Mouse (Mus musculus) thymus, adult 2 months (tissue): ENCODE data around the gene Entpd5. TPM values are rescaled to one million over a fixed set of nuclear protein-coding genes. Genes with fewer than 3 reads are reported as not detected.

Experiments
- DNase-seq: peaks from one replicate; pipeline ENCODE4 v3.0.0; 2021
- H3K27ac ChIP-seq: fragments of 200-500 bp; 2 replicates; pipeline ENCODE4 v1.5.1; 2012; ENCODE audit warnings: low read length, control low read depth; ENCODE audit not compliant: control insufficient read depth, insufficient read depth
- H3K27me3 ChIP-seq: fragments of 200-500 bp; 2 replicates; pipeline ENCODE4 v1.6.1; 2012; ENCODE audit warnings: mild to moderate bottlenecking, low read length, moderate library complexity, mixed read lengths; ENCODE audit not compliant: control insufficient read depth, insufficient read depth
- H3K36me3 ChIP-seq: fragments of 200-500 bp; 2 replicates; pipeline ENCODE4 v1.6.1; 2012; ENCODE audit warnings: mild to moderate bottlenecking, low read length, moderate library complexity; ENCODE audit not compliant: control insufficient read depth, insufficient read depth
- H3K4me1 ChIP-seq: fragments of 200-500 bp; replicated peaks from 2 replicates; pipeline ENCODE4 v1.6.1; 2012; ENCODE audit warnings: low read length; ENCODE audit not compliant: control insufficient read depth, insufficient read depth
- H3K4me3 ChIP-seq: fragments of 200-500 bp; 2 replicates; pipeline ENCODE4 v1.5.1; 2012; ENCODE audit warnings: mild to moderate bottlenecking, low read length, control low read depth, moderate library complexity; ENCODE audit not compliant: control insufficient read depth, insufficient read depth
- CTCF ChIP-seq: fragments of 200-500 bp; IDR thresholded peaks from 2 replicates; pipeline ENCODE4 v1.5.1; 2012; ENCODE audit warnings: mild to moderate bottlenecking, control low read depth, low read length, moderate library complexity, borderline replicate concordance; ENCODE audit not compliant: control insufficient read depth, poor library complexity, insufficient read depth; ENCODE audit errors: extremely low read depth
- POLR2A ChIP-seq: fragments of 200-500 bp; IDR thresholded peaks from 2 replicates; pipeline ENCODE4 v1.6.1; 2012; ENCODE audit warnings: mild to moderate bottlenecking, low read length, control low read depth, moderate library complexity; ENCODE audit not compliant: control insufficient read depth, poor library complexity, insufficient read depth; ENCODE audit errors: extremely low read depth
- WGBS: fragments of 180-500 bp; shearing (Covaris S2); methylation state at CpG from one replicate; pipeline ENCODE4 v1.1.7; 2018; 5-methylcytosine and 5-hydroxymethylcytosine counted together
- polyA plus RNA-seq: library from polyadenylated mRNA; depleted of rRNA; stranded (reverse); fragments of >200 nt; gene quantifications from 2 replicates; pipeline ENCODE4 v1.2.3, GENCODE M21; 2012

Gene Entpd5
- polyA plus RNA-seq, 1 experiment: 24.8 TPM

DNA sequence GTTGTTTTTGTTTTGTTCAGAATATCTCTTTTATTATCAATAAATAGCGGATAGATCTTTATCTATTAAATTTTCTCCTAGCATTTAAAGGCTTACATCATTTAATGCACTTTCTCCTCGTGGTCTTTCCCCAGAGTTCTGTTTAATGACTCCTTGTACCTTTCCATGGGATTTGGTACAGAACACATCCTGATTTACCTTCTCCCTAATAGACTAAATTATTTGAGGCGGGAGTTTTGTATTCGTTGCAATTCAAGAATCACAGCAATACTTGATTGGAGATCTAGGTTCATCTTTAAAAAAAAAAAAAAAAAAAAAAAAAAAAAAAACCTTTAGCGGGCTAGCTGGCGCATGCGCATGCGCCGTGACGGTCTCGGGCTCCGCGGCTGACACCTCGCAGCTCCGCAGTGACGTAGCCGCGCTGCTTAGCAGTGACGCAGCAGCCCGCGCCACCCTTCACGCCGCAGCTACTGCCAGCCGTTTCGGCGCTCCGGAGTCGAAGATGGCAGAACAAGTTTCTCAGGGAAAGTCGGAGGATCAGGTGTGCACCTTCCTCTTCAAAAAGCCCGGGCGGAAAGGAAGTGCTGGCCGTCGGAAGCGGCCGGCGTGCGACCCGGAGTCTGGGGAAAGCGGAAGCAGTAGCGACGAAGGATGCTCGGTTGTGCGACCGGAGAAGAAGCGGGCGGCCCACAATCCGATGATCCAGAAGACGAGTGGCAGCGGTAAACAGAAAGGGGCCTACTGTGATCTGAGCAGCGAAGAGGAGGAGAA, 8.2 kb upstream of the Entpd5 start, which contains the start of gene Rnf113a2:
Gene Rnf113a2, plus strand, starts transcription at position 363 of the 771 bp plus-strand sequence.
- DNase-seq: peak; percentile 83
- TF ChIP-seq CTCF: no peak
- peak; percentile 72 for TF ChIP-seq POLR2A
- Histone ChIP-seq H3K36me3 (no peaks in the 10 kb centered on the region), H3K27ac (peak within 1 kb of the TSS; percentile 35), H3K27me3 (no peaks in the 10 kb centered on the region), H3K4me3 (peak within 1 kb of the TSS; percentile 74), H3K4me1 (peaks cover 8% of the 10 kb centered on the region)
- 4% methylated on average over 50 of the region's 50 CpGs for WGBS

DNA sequence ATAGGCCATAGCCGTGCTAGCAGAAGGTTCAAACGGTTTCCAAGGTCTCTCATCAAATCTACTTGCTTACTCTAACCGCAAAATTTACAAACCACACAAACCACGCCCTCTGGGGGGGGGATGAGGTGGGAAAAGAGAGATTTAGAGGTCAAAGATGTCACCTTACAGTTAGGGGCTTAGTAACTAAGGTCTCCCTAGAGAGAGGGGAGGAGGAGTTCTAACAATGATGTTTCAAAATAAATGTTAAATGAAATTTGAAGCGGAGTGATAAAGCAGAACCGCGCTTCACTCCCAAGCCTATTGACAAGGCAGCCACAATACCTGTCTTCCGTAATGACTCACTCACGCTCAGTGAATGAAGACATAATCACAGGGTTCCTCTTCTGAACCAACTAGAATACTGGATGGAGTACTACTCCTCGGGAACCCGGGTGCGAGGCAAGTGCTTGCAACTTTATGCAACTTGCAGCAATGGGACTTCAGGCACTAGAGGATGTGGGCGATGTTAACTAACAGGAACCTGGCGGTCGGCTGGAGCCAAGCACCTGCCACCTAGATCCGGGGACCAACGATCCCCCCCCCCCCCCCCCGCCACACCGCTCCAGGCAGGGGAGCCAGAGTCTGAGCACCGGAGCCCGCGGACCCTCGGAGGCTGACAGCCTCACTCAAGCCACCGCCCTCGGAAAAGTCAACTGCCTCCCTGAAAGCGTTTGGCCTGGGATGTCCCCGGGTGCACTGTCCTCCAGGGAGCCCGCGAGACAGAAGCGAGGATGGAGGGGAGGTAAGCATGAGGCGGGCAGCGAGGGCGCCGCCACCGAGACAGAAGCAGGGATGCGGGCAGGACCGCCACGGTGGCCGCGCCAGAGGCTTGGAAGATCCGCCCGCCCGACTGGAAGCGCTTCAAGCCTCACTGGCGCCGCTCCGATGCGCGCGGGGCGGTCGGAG, 683 bp downstream of the Entpd5 start:
- no peak for TF ChIP-seq POLR2A
- no peak for TF ChIP-seq CTCF
- Histone ChIP-seq H3K27me3 (no peaks in the 10 kb centered on the region), H3K4me1 (peaks cover 10% of the 10 kb centered on the region), H3K36me3 (no peaks in the 10 kb centered on the region), H3K27ac (peak overlapping the region; percentile 86), H3K4me3 (peak overlapping the region; percentile 75)
- peak; percentile 82 for DNase-seq
- WGBS: under 1% methylated on average over 48 of the region's 52 CpGs

DNA sequence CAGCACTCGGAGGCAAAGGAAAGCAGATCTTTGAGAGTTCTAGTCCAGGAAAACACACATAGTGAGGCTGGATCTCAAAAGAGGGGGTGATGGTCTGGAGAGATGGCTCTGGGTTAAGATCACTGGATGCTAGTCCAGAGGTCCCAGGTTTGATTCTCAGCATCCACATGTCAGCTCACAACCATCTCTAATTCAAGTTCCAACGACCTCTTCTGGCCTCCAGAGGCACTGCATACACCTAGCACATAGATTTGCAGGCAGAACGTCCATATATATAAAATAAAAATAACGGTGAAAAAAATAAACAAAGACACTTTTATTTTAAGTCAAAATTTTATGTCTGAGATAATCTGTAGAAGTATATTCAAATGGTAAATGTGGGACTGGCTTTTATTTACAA, 1.6 kb downstream of the Entpd5 start:
- no peak for DNase-seq
- Histone ChIP-seq H3K36me3 (peaks cover 6% of the 10 kb centered on the region; the same call in 1 of the 2 replicates), H3K27ac (peak overlapping the region; percentile 61; the same call in 1 of the 2 replicates), H3K27me3 (no peaks in the 10 kb centered on the region), H3K4me3 (no peak overlapping the region), H3K4me1 (peaks cover 10% of the 10 kb centered on the region)
- TF ChIP-seq CTCF: no peak
- TF ChIP-seq POLR2A: no peak
- 65% methylated on average over 4 of the region's 4 CpGs for WGBS

DNA sequence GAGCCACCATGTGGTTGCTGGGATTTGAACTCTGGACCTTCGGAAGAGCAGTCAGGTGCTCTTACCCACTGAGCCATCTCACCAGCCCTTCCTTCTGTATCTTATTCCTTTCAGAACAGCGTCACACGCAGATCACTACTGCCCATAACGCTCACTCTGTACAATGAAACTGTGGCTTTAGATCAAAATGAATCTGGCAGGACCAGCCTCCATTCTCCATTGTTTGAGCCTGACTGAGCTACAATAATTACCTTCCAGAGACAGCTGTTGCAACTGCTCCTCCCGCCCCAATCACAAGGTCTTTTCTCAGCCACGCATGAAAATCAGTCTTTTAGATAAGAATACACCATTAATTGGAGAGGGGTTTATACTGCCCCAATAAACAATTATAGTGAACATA, 4.3 kb downstream of the Entpd5 start:
- Histone ChIP-seq H3K36me3 (peaks cover 10% of the 10 kb centered on the region; the same call in 1 of the 2 replicates), H3K4me3 (no peak overlapping the region), H3K27ac (no peak overlapping the region), H3K27me3 (no peaks in the 10 kb centered on the region), H3K4me1 (peaks cover 9% of the 10 kb centered on the region)
- no peak for TF ChIP-seq POLR2A
- no peak for TF ChIP-seq CTCF
- DNase-seq: no peak
- WGBS: 98% methylated on average over 6 of the region's 6 CpGs

DNA sequence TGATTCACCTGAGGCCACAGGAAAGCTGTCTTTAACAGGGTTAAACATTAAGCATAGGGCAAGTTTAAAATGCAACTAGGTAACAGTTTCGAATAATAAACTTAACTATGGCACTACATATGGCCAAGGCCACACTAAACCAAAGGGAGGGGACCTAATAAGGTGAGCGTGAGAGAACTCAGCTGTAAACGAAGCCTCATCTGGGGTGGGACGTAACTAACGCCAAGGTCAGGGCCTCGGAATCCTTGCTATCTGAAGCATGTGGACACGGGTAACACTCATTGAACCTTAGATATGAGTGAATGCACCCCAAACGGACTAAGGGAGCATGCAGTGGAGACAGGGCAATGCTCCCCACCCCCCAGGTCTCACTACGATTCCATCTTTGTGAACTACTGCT, 5.9 kb downstream of the Entpd5 start:
- H3K27ac ChIP-seq: no peak overlapping the region
- H3K27me3 ChIP-seq: no peaks in the 10 kb centered on the region
- peaks cover 6% of the 10 kb centered on the region for H3K4me1 ChIP-seq
- TF ChIP-seq POLR2A (no peak), CTCF (no peak)
- WGBS: 95% methylated on average over 9 of the region's 9 CpGs
- no peak for DNase-seq
- peaks cover 10% of the 10 kb centered on the region; the same call in 1 of the 2 replicates for H3K36me3 ChIP-seq
- no peak overlapping the region for H3K4me3 ChIP-seq

DNA sequence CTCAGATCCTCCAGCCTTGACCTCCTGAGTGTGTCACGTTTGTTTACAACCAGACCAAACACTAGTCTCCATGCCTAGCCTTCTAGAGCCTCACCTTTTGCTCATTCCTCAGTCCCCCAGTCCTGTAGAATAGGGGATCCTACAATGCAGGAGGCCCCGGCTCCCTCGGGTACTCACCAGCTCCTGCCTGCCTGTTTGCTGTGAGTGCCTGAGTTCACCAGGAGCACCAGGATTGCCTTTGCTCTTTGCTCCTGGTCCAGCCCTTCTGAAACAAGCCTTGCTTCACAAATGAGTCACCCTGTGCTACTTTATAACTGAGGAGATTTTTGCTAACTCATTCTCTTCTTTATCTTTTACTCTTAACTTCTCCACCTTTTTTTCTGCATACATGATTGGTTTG, 8.2 kb downstream of the Entpd5 start:
- H3K27me3 ChIP-seq: no peaks in the 10 kb centered on the region
- H3K27ac ChIP-seq: no peak overlapping the region
- H3K4me1 ChIP-seq: no peaks in the 10 kb centered on the region
- no peak overlapping the region for H3K4me3 ChIP-seq
- WGBS: 95% methylated on average over 3 of the region's 3 CpGs
- DNase-seq: no peak
- TF ChIP-seq CTCF: no peak
- no peak for TF ChIP-seq POLR2A
- peaks cover 17% of the 10 kb centered on the region for H3K36me3 ChIP-seq
